Mouse (Mus musculus) lung, embryonic 14.5 days (tissue): ENCODE data around the gene Iqschfp. TPM values are rescaled to one million over a fixed set of nuclear protein-coding genes. Genes with fewer than 3 reads are reported as not detected.

ENCODE experiments used
- ATAC-seq: fragments of 200-750 bp; cut with Nextera tagmentation; 2 replicates; pipeline ENCODE4 v1.8.0; 2017; ENCODE audit warnings: mild to moderate bottlenecking, moderate TSS enrichment, moderate library complexity; ENCODE audit not compliant: insufficient read depth
- DNase-seq: peaks from one replicate; pipeline ENCODE4 v3.0.0-alpha.2; 2015
- H3K27ac ChIP-seq: fragments of 300-500 bp; sonication (generic); 2 replicates; pipeline ENCODE4 v1.5.1; 2014; ENCODE audit warnings: low read depth, mild to moderate bottlenecking, moderate library complexity
- H3K27me3 ChIP-seq: fragments of 300-500 bp; sonication (generic); 2 replicates; pipeline ENCODE4 v1.6.1; 2014; ENCODE audit warnings: low read length, control low read depth; ENCODE audit not compliant: insufficient read depth
- H3K36me3 ChIP-seq: fragments of 300-500 bp; sonication (generic); 2 replicates; pipeline ENCODE4 v1.6.1; 2014; ENCODE audit warnings: control low read depth; ENCODE audit not compliant: insufficient read depth
- H3K4me1 ChIP-seq: fragments of 300-500 bp; sonication (generic); 2 replicates; pipeline ENCODE4 v1.6.1; 2014; ENCODE audit warnings: antibody characterized with exemption, control low read depth; ENCODE audit not compliant: insufficient read depth
- H3K4me2 ChIP-seq: fragments of 300-500 bp; sonication (generic); 2 replicates; pipeline ENCODE4 v1.6.1; 2014; ENCODE audit warnings: mild to moderate bottlenecking
- H3K4me3 ChIP-seq: fragments of 300-500 bp; sonication (generic); 2 replicates; pipeline ENCODE4 v1.5.1; 2014; ENCODE audit warnings: low read depth, low read length
- H3K9ac ChIP-seq: fragments of 300-500 bp; sonication (generic); 2 replicates; pipeline ENCODE4 v1.6.1; 2014
- H3K9me3 ChIP-seq: fragments of 300-500 bp; sonication (generic); 2 replicates; pipeline ENCODE4 v1.6.1; 2016; ENCODE audit warnings: low read depth, low read length, control low read depth
- CTCF ChIP-seq: IDR thresholded peaks from 2 replicates; pipeline ENCODE4 v1.5.1; 2016; ENCODE audit warnings: antibody characterized with exemption, low read depth
- WGBS: fragments of 180-500 bp; shearing (Covaris S2); extraction: QIAGEN DNeasy Blood & Tissue Kit; methylation state at CpG from one replicate; pipeline ENCODE4 v1.1.7; 2014; 5-methylcytosine and 5-hydroxymethylcytosine counted together
- polyA plus RNA-seq: library from polyadenylated mRNA; unstranded; fragments of >200 nt; fragmentation: Nextera tagmentation; extraction: Ambion mirVana; gene quantifications from 2 replicates; pipeline ENCODE4 v1.2.1, GENCODE M21; 2014

Gene Iqschfp
- polyA plus RNA-seq, 1 experiment from 2014 or later = not detected

- Histone ChIP-seq H3K4me2 (no peak overlapping the region), H3K4me1 (peaks cover 7% of the 10 kb centered on the region), H3K9me3 (no peaks in the 10 kb centered on the region), H3K27ac (no peak overlapping the region), H3K9ac (no peak overlapping the region), H3K27me3 (no peaks in the 10 kb centered on the region), H3K36me3 (no peaks in the 10 kb centered on the region), H3K4me3 (no peak overlapping the region)
- 0 out of 2 replicates have a peak, but pooled peaks have one; percentile 28 for ATAC-seq
- WGBS = 23% methylated on average over 7 of the region's 7 CpGs
- no peak for TF ChIP-seq CTCF
- peak; percentile 51 for DNase-seq
These were observed 625.2 kb downstream of the Iqschfp start for GRCm38 (mm10) chr3:68517236-68517635.

- no peak for ATAC-seq
- no peaks in the 10 kb centered on the region for H3K9me3 ChIP-seq
- H3K4me1 ChIP-seq = peaks cover 7% of the 10 kb centered on the region
- WGBS = 86% methylated on average over 8 of the region's 8 CpGs
- H3K9ac ChIP-seq = no peak overlapping the region
- H3K27ac ChIP-seq = no peak overlapping the region
- no peaks in the 10 kb centered on the region for H3K36me3 ChIP-seq
- H3K4me2 ChIP-seq = no peak overlapping the region
- no peaks in the 10 kb centered on the region for H3K27me3 ChIP-seq
- no peak overlapping the region for H3K4me3 ChIP-seq
- TF ChIP-seq CTCF = no peak
- DNase-seq = no peak
These were observed 626.0 kb downstream of the Iqschfp start for GRCm38 (mm10) chr3:68518041-68518440.

- 92% methylated on average over 5 of the region's 5 CpGs for WGBS
- no peak for TF ChIP-seq CTCF
These were observed 626.6 kb downstream of the Iqschfp start for GRCm38 (mm10) chr3:68518586-68518985.

GRCm38 (mm10) chr3:68525361-68525878 is 633.4 kb downstream of the Iqschfp start:
- Histone ChIP-seq H3K36me3 (no peaks in the 10 kb centered on the region), H3K9ac (no peak overlapping the region), H3K27me3 (no peaks in the 10 kb centered on the region), H3K9me3 (no peaks in the 10 kb centered on the region), H3K4me2 (no peak overlapping the region), H3K4me1 (no peaks in the 10 kb centered on the region), H3K4me3 (no peak overlapping the region), H3K27ac (no peak overlapping the region)
- DNase-seq (no peak), ATAC-seq (no peak)
- WGBS = 83% methylated on average over 10 of the region's 10 CpGs
- no peak for TF ChIP-seq CTCF

More at GRCm38 (mm10) chr3:68518586-68518985, 626.6 kb downstream of the Iqschfp start:
- Histone ChIP-seq H3K4me3 (no peak overlapping the region), H3K9me3 (no peaks in the 10 kb centered on the region), H3K36me3 (no peaks in the 10 kb centered on the region), H3K27me3 (no peaks in the 10 kb centered on the region), H3K9ac (no peak overlapping the region), H3K4me1 (peaks cover 6% of the 10 kb centered on the region), H3K4me2 (no peak overlapping the region), H3K27ac (no peak overlapping the region)
- no peak for DNase-seq
- no peak for ATAC-seq

GRCm38 (mm10) chr3:68526416-68526815 is 634.4 kb downstream of the Iqschfp start:
- H3K4me2 ChIP-seq = no peak overlapping the region
- DNase-seq (no peak), ATAC-seq (no peak)
- H3K4me1 ChIP-seq = no peaks in the 10 kb centered on the region
- no peak overlapping the region for H3K4me3 ChIP-seq
- no peak overlapping the region for H3K27ac ChIP-seq
- H3K27me3 ChIP-seq = no peaks in the 10 kb centered on the region
- no peaks in the 10 kb centered on the region for H3K9me3 ChIP-seq
- TF ChIP-seq CTCF = no peak
- 47% methylated on average over 4 of the region's 4 CpGs for WGBS
- no peak overlapping the region for H3K9ac ChIP-seq
- no peaks in the 10 kb centered on the region for H3K36me3 ChIP-seq

GRCm38 (mm10) chr3:68527182-68527581 is 635.1 kb downstream of the Iqschfp start:
- Histone ChIP-seq H3K36me3 (no peaks in the 10 kb centered on the region), H3K9me3 (no peaks in the 10 kb centered on the region), H3K4me2 (no peak overlapping the region), H3K27ac (no peak overlapping the region), H3K9ac (no peak overlapping the region), H3K4me3 (no peak overlapping the region), H3K27me3 (no peaks in the 10 kb centered on the region), H3K4me1 (no peaks in the 10 kb centered on the region)
- no peak for ATAC-seq
- 52% methylated on average over 4 of the region's 4 CpGs for WGBS
- TF ChIP-seq CTCF = no peak
- no peak for DNase-seq

- H3K36me3 ChIP-seq = no peaks in the 10 kb centered on the region
- no peaks in the 10 kb centered on the region for H3K9me3 ChIP-seq
- H3K4me1 ChIP-seq = 0 out of 2 replicates have a peak, but pooled peaks cover 10% of the 10 kb centered on the region
- H3K27ac ChIP-seq = no peak overlapping the region
- DNase-seq = no peak
- 89% methylated on average over 4 of the region's 4 CpGs for WGBS
- ATAC-seq = no peak
- H3K27me3 ChIP-seq = no peaks in the 10 kb centered on the region
- no peak overlapping the region for H3K4me2 ChIP-seq
- TF ChIP-seq CTCF = no peak
- no peak overlapping the region for H3K4me3 ChIP-seq
- no peak overlapping the region for H3K9ac ChIP-seq
These were observed 639.9 kb downstream of the Iqschfp start for GRCm38 (mm10) chr3:68531908-68532307.
